Mouse (Mus musculus) layer of hippocampus, postnatal 10 days (tissue): ENCODE data around the gene Spn. TPM values are rescaled to one million over a fixed set of nuclear protein-coding genes. Genes with fewer than 3 reads are reported as not detected.
"Not testable (repeated sequence)": the region's sequence is repeated elsewhere in the genome, so short reads cannot be mapped to it uniquely, and the experiment has no call there.

Source experiments
- DNase-seq, 2 experiments: peaks; one replicate each; pipeline ENCODE4 v3.0.0; 2021; ENCODE audit warnings: low spot score in 2 of 2
- total RNA-seq, 2 experiments: library from RNA; stranded (reverse); gene quantifications; 2 replicates each; pipeline ENCODE4 v1.2.3; 2021

Gene Spn
- total RNA-seq, 2 experiments from 2014 or later: 0.33 to 0.55 TPM

DNA sequence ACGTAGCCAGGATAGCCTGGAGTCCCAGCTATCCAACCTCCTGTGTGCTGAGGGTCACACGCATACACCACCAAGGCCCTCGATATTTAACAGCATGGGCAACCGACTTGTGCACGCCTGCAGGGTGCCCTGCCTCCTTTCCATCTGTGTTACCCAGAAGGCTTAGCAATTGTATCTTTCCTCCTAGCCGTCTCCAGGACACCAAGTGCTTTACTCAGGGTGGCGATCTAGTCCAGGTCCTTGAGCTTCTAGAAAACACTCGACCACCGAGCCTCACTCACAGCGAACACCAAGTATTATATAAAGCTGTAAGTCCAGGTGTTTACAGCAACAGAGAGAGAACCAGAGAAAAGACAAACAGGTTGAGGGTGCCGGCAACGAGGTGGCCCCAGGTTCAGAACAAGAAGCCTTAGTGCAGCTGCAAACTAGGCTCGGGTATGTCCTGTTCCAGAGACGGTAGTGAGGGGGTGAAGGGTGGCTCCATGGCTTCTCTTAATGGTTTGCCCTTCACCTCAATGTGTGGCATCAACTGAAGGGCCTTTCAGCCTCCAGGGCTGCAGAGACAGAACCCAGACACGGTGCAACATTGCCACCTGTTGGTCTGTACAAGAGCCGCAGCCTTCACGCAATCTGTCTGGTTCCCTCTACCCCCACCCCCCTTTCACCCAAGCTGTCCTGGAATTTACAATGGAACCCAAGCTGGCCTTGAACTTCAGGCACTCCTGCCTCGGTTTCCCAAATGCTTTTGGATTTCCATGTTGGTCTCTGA, 27.2 kb downstream of the Spn start:
- peak; percentile 88 to 89 for DNase-seq

DNA sequence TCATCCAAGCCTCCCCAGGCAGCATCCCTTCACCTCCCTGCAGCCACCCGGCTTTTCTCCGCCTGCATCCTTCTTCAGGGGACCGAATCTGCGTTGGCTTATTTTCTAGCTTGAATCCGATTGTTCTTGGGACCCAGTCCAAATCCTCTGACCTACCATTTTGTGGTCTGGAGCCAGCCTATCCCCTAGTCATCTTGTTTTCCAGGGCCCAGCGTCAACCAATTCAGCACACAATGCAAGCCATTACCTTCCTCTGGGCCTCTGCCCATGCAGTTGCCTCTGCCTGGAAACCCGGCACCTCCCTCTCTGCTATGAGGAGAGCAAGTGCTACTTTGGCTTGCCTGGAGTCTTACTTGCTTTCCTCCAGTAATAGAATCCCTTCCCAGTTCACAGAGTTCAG, 32.1 kb downstream of the Spn start:
- DNase-seq: no peak

DNA sequence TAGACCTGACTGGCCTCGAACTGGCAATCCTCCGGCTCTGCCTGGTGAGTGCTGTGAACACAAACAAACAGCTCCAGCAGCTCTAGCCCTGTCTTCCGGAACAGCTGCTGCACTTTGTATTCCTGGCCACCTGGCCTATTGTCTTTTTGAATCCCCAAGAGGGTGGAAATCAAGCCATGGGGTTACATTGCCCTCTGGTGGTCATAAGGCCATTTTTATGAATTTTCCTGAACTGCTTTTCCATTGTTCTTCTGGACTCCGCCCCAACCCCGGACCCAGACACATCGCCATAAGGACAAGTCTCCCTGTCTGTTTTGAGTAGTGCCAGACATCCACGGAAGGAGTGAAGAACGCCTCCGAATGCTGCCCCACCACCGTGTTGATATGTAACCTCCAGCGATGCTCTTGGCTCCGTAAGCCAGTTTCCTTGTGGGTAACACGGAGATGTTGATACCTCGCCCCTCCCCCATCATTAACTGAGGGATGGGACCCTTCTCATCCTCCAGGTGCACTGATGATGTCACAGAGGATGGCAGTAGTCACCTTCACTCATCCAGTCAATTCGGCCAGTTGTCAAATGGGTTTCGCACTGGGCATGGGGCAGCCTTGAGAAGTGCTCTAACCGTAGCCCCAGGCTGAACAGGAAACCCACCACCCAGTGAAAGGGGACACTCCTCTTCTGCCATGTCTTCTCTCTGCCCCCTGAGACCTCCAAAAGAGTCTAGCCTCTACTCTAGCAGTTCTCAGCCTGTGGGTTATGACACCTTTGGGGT, 32.9 kb downstream of the Spn start:
- DNase-seq: peak; percentile 79 to 83

DNA sequence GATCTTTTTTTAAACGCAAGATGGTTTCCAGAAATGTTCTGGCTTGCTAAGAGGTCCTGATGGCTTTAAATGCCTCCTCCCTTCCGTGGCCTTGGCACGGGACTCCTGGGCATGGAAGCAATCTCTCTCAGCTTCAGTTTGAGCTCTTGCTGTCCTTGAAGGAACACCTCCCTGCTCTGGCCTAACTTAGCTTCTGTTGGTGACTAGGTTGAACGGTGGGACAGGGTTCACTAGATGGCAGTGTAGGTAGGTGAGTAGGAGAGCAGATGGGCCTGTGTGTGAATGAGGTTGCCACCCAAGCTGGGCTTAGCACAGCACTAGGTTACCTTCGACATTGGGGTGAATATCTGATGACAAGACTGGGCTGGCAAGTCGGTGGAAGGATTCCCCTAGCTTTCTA, 33.7 kb downstream of the Spn start:
- DNase-seq: no peak

DNA sequence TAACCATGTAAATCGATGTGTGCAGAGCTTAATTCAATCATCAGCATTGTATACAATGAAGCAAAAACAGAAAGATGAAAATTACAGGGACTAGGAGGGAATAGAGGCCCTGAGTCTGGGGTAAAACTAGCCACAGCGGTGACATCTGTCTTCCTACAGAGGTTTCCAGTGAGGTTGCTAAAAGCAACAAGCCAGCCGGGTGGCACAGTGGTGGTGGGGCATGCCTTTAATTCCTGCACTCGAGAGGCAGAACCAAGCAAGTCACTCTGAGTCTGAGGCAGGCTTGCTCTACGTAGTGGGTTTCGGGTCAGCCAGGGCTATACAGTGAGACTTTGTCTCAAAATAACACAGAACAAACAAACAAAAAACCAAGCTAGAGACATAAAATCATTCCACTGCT, 35.5 kb downstream of the Spn start:
- DNase-seq: no peak

DNA sequence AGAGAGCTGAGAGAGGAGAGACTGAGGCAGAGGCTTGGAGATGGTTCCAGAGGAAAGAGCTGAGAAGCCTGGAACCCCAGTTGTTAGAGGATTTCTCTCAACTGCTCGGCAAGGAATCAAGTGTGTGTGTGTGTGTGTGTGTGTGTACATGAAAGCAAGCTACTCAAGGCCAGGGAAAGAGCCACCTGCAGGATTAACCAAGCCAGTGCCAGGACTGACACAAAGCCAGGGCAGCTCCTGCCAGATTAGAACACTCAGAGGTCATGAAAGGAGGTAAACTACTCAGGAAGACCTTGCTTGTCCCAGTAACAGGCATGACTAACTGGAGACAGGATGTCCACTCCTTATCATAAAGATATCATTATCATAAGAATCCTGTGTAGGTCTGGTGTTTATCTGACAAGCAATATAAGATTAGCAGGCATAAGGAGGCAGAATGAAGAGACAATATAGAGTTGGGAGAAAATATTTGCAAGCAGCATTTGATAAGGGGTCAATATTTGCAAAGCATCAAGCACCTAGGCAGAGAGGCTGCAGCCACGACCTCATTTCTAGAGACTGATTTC, 36.1 kb downstream of the Spn start:
- DNase-seq: no peak

DNA sequence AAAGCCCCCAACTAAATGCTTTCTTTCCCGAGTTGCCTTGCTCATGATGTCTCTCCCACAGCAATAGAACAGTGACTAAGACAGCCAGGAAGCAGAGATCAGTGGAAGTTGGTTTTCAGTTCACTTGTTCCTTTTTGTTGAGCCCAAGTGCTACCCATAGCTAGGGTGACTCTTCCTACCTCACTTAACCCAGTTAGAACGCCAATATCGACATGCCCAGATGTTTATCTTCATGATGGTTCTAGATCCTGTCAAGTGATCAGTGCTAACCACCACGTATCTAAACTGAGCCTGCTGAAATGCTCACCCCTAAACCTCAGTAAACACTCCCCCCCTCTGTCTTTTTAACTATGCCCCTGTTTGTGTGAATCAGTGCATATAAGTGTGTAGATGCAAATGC, 38.1 kb downstream of the Spn start:
- DNase-seq: no peak

DNA sequence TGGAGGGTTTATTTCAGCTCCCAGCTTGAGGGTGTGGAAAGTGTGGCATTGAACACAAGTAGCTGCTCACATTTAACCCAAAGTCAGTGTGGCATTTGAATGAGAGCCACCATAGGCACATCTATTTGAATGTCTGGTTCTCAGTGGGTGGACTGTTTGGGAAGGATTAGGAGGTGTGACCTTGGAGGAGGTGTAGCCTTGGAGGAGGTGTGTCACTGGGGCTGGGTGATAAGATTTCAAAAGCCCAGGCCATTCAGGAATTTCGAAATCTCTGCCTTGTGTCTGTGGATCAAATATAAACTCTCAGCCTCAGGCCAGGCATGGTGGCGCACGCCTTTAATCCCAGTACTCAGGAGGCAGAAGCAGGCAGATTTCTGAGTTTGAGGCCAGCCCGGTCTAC, 38.7 kb downstream of the Spn start:
- DNase-seq: no peak

DNA sequence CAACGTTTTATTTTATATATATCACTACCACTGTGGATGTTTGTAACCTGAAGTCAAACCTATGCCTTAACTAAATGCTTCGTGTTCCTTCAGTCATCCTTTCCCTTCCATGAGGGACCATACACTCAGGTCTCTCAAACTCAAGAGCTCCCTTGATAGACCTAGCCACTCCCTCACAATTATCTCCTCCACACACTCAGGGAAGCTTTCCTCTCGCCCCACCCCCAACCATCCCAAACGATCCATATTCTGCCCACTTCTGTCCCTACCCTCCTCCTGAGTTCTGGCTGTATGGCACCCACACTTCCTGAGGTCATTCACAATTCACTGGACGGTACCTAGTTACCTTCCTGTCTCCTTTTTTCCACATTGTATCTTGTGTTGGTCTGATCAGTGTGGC, 39.1 kb downstream of the Spn start:
- no peak for DNase-seq

DNA sequence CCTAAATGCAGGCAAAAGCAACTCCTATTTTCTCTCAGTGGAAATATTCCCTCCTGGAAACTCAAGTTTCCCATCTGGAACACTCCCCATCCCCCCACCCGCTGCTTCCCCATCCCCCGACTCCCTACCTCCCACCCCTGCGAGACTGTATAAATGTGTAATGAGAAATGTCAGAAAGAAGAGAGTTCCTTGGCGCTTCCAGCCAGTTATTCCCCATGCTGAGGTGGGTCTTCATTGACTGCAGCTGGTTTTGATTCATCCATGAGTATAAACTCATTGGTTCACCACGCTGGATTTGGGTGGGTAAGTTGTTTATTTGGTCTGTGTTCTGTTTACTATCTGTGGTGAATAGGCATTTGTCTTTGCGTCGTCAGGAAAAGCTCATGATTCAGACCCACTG, 41.2 kb downstream of the Spn start:
- DNase-seq: no peak

DNA sequence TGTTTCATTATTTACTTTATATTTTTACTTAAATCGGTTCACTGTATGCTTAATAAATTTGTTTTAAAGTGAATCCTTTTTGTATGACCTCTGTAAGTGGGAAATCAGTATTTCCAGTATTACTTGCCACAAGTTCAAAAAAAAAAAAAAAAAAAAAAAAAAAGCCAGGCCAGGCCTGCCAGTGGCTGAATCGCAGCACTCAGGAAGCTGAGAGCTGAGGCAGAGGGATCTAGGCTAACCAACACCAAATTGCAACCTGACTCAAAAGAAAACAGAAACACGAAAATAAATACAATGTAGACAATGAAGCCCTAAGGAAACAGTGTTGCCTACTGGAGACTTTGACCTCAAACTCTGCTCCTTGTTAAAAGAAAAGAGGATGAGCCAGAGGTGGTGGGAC, 43.7 kb downstream of the Spn start:
- DNase-seq: no peak

DNA sequence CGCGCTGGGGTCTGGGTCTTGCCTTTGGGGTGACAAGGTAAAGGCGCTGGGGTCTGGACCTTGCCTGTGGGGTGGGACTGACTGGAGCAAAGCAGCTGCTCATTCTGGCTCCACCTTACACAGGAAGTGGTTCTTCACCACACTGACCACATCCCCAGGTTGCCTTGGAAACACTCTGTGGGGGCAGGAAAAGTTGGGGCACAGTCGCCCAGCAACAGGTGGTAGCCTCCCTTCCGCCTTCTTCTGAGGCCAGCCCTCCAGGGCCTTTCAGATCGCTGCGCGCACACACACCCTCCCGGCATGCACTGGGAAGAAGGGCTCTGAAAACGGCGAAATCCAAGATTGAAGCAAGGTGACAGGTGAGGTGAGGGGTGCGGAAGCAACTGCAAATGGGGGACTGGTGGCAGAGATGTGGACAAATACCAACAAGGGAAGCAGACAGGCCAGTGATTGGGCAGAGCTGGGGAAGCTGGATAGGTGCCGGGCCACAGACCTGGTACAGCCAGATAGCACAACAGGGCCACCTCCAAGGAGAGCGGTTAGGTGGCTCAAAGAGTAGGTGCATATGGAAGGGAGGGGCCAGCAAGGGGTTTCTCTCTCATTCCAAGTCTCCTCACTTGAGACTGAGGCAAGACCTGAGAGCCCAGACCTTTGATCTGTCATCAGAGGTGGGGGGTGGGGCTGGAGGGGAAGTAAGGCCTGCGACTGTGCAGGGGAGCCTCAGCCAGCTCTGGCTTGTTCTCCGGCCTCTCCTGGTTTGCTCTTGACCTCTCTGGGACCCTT, 46.3 kb downstream of the Spn start, which contains the start of gene AI467606:
AI467606 (plus strand) TSS at position 246 of the 783 bp plus-strand sequence.
- no peak for DNase-seq

DNA sequence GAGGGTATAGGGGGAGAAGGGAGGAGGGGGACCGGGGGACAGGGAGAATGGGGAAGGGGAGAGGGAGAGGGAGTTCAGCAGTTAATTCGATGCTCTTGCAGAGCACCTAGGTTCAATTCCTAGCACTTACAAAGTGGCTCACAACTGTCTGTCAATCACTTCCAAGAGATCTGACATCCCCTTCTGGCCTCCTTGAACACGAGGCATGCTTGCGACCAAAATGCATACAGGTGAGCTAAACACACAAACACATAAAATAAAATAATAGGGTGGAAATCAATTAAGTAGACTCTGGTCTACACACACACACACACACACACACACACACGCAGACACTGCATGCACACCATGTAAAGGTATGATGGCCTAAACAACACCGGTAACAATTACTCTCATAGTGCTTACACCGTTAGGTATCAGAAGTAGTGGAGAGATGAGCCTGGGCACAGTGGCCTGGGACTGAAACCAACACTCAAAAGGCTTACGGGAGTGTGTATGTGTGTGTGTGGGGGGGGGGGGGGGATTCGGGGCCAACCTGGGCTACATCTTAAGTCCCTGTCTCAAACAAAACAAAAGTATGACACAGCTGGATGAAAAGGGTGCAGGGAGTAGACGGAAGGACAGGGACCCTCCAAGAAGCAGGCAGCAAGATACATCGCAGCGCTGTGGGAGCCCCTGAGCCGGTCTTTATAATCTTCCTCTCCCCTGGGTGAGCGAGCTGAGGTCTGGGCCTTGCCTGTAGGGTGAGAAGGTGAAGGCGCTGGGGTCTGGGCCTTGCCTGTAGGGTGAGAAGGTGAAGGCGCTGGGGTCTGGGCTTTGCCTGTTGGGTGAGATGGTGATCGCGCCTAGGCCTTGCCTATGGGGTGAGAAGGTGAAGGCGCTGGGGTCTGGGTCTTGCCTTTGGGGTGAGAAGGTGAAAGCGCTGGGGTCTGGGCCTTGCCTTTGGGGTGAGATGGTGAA, 47.2 kb downstream of the Spn start:
- DNase-seq: no peak

DNA sequence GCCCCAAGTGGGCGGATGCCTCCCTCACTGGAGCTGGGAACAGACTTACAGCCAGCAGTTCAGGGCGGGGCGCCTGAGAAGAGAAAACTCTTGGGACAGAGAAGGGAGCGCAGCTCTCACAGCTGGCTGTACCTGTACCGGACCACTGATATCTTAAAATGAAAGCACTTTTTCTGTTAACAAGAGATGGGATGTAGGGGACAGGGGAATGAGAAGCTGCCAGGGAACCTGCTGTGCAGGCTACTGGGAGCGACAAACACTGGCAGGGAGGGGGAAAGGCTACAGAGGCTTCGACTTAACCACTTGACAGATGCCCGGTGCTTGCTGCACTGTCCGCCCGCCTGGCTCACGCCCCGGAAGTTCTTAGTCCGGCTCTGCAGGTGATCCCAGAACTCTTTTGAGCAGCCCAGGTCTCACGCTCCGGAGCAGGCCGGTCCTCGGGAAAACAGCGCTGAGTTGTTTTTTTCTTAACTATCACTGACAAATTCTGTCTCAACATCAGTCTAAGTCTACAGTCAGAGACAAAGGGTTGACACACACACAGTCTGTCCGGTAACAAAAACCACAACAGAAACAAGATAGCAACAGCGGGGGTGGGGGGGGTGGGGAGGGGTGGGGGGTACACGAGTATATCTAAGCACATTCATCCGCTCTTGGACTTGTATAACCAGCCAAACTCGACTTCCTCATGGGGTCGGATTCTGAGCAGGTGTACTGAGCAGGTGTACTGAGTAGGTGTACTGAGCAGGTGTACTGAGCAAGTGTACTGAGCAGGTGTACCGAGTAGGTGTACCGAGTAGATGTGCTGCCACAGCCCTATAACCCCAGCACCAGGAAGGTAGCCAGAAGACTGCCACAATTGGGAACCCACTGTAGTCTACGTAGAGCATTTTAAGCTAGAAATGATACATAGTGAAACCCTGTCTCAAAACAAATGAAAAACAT, 48.5 kb downstream of the Spn start:
- no peak for DNase-seq

DNA sequence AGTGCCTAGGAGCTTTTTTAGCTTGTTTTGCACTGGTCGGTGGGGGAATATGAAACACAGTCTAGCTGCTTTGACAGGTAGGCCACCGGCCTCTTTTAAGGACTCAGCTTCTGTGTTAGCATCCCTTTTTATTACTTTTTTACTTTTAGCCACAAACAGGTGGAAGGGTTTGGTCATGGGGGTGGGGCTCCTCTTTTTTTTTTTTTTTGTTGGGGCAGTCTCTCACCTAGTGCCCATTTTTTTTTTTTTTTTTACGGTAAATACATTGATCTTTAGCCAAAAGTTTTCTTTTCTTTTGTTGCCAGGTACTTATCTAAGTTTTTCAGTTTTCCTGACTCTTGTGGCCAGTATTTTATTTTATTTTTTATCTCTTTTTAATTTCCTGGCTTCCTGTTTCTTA, 49.5 kb downstream of the Spn start:
- no peak for DNase-seq

DNA sequence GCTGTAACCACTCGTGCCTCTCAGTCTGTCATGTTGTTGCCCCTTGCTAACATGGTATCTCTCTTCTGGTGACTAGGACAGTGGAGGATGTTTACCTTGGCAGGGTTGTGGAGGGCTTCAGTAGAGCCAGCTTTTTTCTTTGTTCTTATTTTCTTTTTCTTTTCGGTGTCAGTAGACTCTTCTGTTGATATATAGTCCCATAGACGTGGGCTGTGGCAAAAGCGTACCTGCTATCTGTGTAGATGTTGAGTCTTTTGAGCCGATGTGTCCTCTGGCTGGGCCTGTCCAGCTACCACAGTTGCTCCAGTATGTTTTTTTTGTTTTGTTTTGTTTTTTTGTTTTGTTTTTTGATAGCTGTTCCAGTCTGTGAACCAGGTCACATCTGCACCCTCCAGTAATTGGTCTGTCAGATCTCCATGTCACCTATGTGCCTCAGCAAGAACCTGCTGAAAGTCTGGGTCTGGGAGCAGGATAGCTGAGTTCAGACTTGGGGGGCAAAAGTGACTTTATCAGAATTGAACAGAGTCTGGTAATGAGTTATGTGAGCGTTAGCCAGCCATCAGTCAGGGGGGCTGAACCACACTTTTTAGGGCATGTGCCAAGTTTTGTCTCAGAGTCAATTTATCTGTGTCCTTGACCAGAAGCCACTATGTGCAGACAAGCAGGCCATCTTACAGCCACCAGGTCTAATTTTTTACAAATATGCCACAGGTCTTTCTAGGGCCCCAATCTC, 50.2 kb downstream of the Spn start, which contains the start of gene Zg16:
Zg16 (minus strand) TSS at position 51 of the 733 bp plus-strand sequence.
- not testable (repeated sequence) for DNase-seq

DNA sequence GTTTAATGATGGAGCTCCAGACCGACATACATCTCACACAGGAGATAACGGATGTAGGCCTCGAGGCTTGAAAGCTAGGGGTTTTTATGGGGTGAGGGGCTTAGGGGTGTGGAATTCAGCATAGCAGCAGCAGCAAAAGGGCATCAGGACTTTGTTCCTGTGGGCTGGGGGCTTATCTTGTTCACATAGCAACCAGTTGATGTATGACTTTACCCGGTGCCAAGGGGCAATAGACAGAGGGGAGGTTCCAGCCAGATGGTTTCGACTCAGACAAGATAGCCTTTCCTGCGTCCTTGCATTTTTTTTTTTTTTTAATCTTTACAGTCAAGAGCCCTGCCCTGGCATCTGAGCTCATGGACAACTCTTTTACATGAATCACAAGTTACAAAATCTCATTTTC, 51.9 kb downstream of the Spn start:
- not testable (repeated sequence) for DNase-seq

DNA sequence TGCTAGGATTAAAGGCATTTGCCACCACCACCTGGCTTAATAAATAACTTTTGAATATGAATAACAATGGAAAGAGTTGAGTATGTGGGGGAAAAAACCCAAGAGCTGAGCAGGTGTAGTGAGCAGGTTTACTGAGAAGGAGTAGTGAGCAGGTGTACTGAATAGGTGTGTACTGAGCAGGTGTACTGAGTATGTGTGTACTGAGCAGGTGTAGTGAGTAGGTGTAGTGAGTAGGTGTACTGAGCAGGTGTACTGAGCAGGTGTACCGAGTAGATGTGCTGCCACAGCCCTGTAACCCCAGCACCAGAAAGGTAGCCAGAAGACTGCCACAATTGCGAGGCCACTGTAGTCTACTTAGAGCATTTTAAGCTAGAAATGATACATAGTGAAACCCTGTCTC, 52.8 kb downstream of the Spn start:
- DNase-seq: no peak
